ENCODE assay signal across 21 mouse cellular contexts in the genomic region with DNA sequence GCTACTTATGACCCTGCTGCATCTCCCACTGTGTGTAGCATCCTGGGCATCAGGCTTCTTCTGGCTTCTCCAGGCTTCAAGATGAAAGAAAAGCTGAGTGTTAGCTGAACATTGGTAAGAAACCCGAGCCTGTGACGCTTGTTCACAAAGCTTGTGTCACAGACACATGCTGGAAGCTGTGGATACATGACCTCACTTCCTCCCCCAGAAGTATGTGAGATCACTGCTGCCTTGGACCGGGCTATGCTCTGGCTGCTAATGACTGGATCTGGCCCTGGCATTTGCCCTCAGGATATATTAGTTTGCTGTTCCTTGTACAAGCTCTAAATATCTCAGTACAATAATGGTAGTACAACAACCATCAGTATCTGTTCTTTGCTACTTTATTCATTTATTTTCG. TPM values are rescaled to one million over a fixed set of nuclear protein-coding genes. Genes with fewer than 3 reads are reported as not detected.
DNase-seq lines count a peak whose midpoint lies in the region; ATAC-seq and TF ChIP-seq lines count a peak whose summit lies in the region.
"Had no signal": no experiment of that assay in that cellular context is flagged by ENCODE, and none has a peak within 500 bp of the region (broad histone marks: within the 10 kb centered on the region; RNA-seq: fewer than 3 reads in every experiment).

No protein-coding gene starts in this region.

- no peak for TF ChIP-seq POLR2A in kidney, adult 2 months (IDR thresholded peaks at IDR 0.05; ENCODE audit: low read depth, low read length)

- H3K4me2 ChIP-seq in embryonic facial prominence, embryonic 13.5 days, result no peak overlapping the region
- H3K4me2 ChIP-seq in intestine, embryonic 15.5 days (replicated peaks), result no peak overlapping the region
- H3K4me2 ChIP-seq: embryonic facial prominence, embryonic 15.5 days; hindbrain, embryonic 14.5 days; limb, embryonic 15.5 days; liver, embryonic 15.5 days; neural tube, embryonic 15.5 days; stomach, embryonic 15.5 days had no signal

- no peak overlapping the region for H3K9ac ChIP-seq in embryonic facial prominence, embryonic 13.5 days
- H3K9ac ChIP-seq in intestine, embryonic 15.5 days, result no peak overlapping the region
- H3K9ac ChIP-seq: embryonic facial prominence, embryonic 15.5 days; forebrain, postnatal 0 days; hindbrain, embryonic 14.5 days; limb, embryonic 15.5 days; liver, embryonic 15.5 days; neural tube, embryonic 15.5 days; stomach, embryonic 15.5 days had no signal

- 33% methylated on average over 4 of the region's 4 CpGs for WGBS in kidney, adult 2 months
- WGBS in embryonic facial prominence, embryonic 13.5 days, result 36% methylated on average over 4 of the region's 4 CpGs
- WGBS in intestine, embryonic 15.5 days, result 53% methylated on average over 4 of the region's 4 CpGs

- no peaks in the 10 kb centered on the region for H3K4me1 ChIP-seq in kidney, adult 2 months (ENCODE audit: control insufficient read depth, insufficient read depth, low read length)
- no peaks in the 10 kb centered on the region for H3K4me1 ChIP-seq in embryonic facial prominence, embryonic 13.5 days
- H3K4me1 ChIP-seq in intestine, embryonic 15.5 days (replicated peaks), result no peaks in the 10 kb centered on the region
- H3K4me1 ChIP-seq: embryonic facial prominence, embryonic 15.5 days; limb, embryonic 15.5 days; liver, embryonic 15.5 days; neural tube, embryonic 15.5 days; stomach, embryonic 15.5 days had no signal

- DNase-seq in embryo, embryonic 10 days (ENCODE audit: low spot score), result peak; percentile 24
- DNase-seq in embryo, embryonic 9.5 days (ENCODE audit: extremely low spot score), result no peak
- peak; percentile 18 for DNase-seq in kidney, adult 2 months
- DNase-seq in kidney, postnatal 25 days, result no peak
- DNase-seq in adrenal gland, postnatal 10 days, result peak; percentile 32
- DNase-seq: cerebellum, adult 9-10 months; forebrain, postnatal 0 days; heart, postnatal 14 days; right cerebral cortex, postnatal 25 days; thymus, adult 18-20 months; thymus, postnatal 4 days had no signal

- no peaks in the 10 kb centered on the region for H3K9me3 ChIP-seq in embryonic facial prominence, embryonic 13.5 days
- H3K9me3 ChIP-seq in intestine, embryonic 15.5 days, result no peaks in the 10 kb centered on the region
- H3K9me3 ChIP-seq: embryonic facial prominence, embryonic 15.5 days; limb, embryonic 15.5 days; liver, embryonic 15.5 days; megakaryocyte, embryonic 14.5 days; neural tube, embryonic 15.5 days; stomach, embryonic 15.5 days had no signal

- H3K4me3 ChIP-seq in kidney, adult 2 months (ENCODE audit: insufficient read depth, low read depth, low read length), result no peak overlapping the region
- no peak overlapping the region for H3K4me3 ChIP-seq in embryonic facial prominence, embryonic 13.5 days
- H3K4me3 ChIP-seq in intestine, embryonic 15.5 days (replicated peaks), result no peak overlapping the region
- H3K4me3 ChIP-seq: embryonic facial prominence, embryonic 15.5 days; limb, embryonic 15.5 days; liver, embryonic 15.5 days; megakaryocyte, embryonic 14.5 days; neural tube, embryonic 15.5 days; stomach, embryonic 15.5 days had no signal

- peak overlapping the region; percentile 27 for H3K27ac ChIP-seq in kidney, adult 2 months (ENCODE audit: insufficient read depth, low read depth, low read length)
- 0 out of 2 replicates have a peak overlapping the region, but pooled peaks have one; percentile 44 for H3K27ac ChIP-seq in embryonic facial prominence, embryonic 13.5 days
- no peak overlapping the region for H3K27ac ChIP-seq in intestine, embryonic 15.5 days
- H3K27ac ChIP-seq: embryonic facial prominence, embryonic 15.5 days; hindbrain, embryonic 14.5 days; limb, embryonic 15.5 days; liver, embryonic 15.5 days; neural tube, embryonic 15.5 days; stomach, embryonic 15.5 days had no signal

- no peaks in the 10 kb centered on the region for H3K36me3 ChIP-seq in kidney, adult 2 months (ENCODE audit: control insufficient read depth, insufficient read depth, low read length)
- H3K36me3 ChIP-seq in embryonic facial prominence, embryonic 13.5 days, result no peaks in the 10 kb centered on the region
- H3K36me3 ChIP-seq in intestine, embryonic 15.5 days, result no peaks in the 10 kb centered on the region
- H3K36me3 ChIP-seq: embryonic facial prominence, embryonic 15.5 days; limb, embryonic 15.5 days; liver, embryonic 15.5 days; neural tube, embryonic 15.5 days; stomach, embryonic 15.5 days had no signal

- H3K27me3 ChIP-seq in kidney, adult 2 months (replicated peaks; ENCODE audit: control insufficient read depth, insufficient read depth, low read length), result no peaks in the 10 kb centered on the region
- H3K27me3 ChIP-seq in embryonic facial prominence, embryonic 13.5 days, result no peaks in the 10 kb centered on the region
- H3K27me3 ChIP-seq in intestine, embryonic 15.5 days (replicated peaks), result no peaks in the 10 kb centered on the region
- H3K27me3 ChIP-seq: embryonic facial prominence, embryonic 15.5 days; limb, embryonic 15.5 days; liver, embryonic 15.5 days; neural tube, embryonic 15.5 days; stomach, embryonic 15.5 days had no signal

- no peak for ATAC-seq in embryonic facial prominence, embryonic 13.5 days (ENCODE audit: insufficient number of reproducible peaks, insufficient read depth, low FRiP score, low TSS enrichment, low read depth)
- no peak for ATAC-seq in intestine, embryonic 15.5 days
- ATAC-seq: forebrain, postnatal 0 days; midbrain, embryonic 16.5 days had no signal

- TF ChIP-seq CTCF in kidney, adult 2 months (conservative IDR thresholded peaks at IDR 0.05; ENCODE audit: insufficient read depth, insufficient read length, low read depth, low read length), result no peak

RNA-seq across cellular contexts. Expression of gene Siah1a, which starts 55.2 kb away (rescaled TPM):
- polyA plus RNA-seq in kidney, adult 2 months (2012; rRNA removed), result 18.4 and 19.8 TPM in 2 replicates
- 10 to 100 TPM; 19.4 to 23.0 TPM for total RNA-seq in adrenal gland, postnatal 10 days (2021)
- 58.1 and 59.0 TPM in 2 replicates for polyA plus RNA-seq in embryonic facial prominence, embryonic 13.5 days (2015; fragmentation: Nextera tagmentation; extraction: Ambion mirVana)
- 31.2 and 36.1 TPM in 2 replicates for polyA plus RNA-seq in intestine, embryonic 15.5 days (2015; fragmentation: Nextera tagmentation; extraction: Ambion mirVana)

RNA-seq across cellular contexts. Expression of gene Gm10638, which starts 55.5 kb away (rescaled TPM):
- polyA plus RNA-seq in kidney, adult 2 months (2012; rRNA removed), result 1.5 and 2.2 TPM in 2 replicates
- 1 to 10 TPM; 2.8 to 2.9 TPM for total RNA-seq in adrenal gland, postnatal 10 days (2021)
- 4.8 and 6.1 TPM in 2 replicates for polyA plus RNA-seq in embryonic facial prominence, embryonic 13.5 days (2015; fragmentation: Nextera tagmentation; extraction: Ambion mirVana)
- 2.9 and 3.7 TPM in 2 replicates for polyA plus RNA-seq in intestine, embryonic 15.5 days (2015; fragmentation: Nextera tagmentation; extraction: Ambion mirVana)

Comparison
In these comparisons a context has a peak if more than half of its experiments do, and no peak if none do; other contexts are left out.
1. DNase-seq: peak in embryo, embryonic 10 days (single experiment), kidney, adult 2 months (single experiment) and adrenal gland, postnatal 10 days (single experiment); none in embryo, embryonic 9.5 days (single experiment) and kidney, postnatal 25 days (0 of 2).